Mouse (Mus musculus): ENCODE measurements around the gene Gpd2. TPM values are rescaled to one million over a fixed set of nuclear protein-coding genes. Genes with fewer than 3 reads are reported as not detected.

Gene Gpd2
- total RNA-seq, 2 experiments from 2014 or later = 155 to 233 TPM

DNA sequence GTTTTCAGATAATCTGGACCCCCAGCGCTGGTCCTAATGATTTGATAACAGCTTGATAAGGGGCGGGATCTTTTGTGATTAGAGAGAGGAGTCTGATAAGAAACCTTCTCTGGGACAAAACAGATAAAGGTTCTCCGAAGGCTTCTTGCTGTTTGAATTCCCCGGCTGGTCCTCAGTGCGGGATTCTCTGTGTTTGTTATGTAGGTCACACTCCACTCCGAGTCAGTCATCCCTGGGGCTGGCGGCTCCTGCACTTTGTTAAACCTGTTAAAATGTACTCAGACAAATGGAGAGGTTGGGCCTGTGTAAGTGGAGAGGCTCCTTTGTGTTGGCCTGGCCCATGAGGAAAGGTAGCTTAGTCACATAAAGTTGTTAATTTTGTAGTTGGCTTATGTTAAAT, 91.9 kb downstream of the Gpd2 start:
- DNase-seq = no peak
- TF ChIP-seq CTCF (IDR thresholded peaks at IDR 0.05) = no peak
- H3K27ac ChIP-seq = no peak overlapping the region
- intact Hi-C loops (cut with DNase I) = no loop called here
- H3K4me3 ChIP-seq = no peak overlapping the region

DNA sequence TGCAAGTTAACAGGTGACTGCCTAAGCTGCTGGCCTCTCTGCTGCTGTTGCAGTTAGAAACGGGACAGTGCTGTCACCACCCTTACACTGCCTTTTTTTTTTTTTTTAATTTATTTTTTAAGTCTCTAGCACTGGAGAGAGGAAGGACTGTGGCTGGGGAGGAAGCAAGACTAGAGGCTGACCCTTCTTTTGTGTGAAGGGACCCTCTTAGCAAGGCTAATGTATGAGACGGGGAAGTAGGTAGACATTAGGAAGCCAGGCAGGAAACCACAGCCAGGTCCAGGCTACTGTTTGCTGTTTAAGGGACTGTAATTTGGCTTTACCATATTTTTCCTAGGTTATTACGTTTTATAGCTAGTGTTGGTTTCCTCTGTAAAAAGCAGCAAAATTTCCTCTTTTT, 93.4 kb downstream of the Gpd2 start:
- intact Hi-C loops (cut with DNase I) = no loop called here
- no peak for TF ChIP-seq CTCF (IDR thresholded peaks at IDR 0.05)
- Histone ChIP-seq H3K27ac (no peak overlapping the region), H3K4me3 (no peak overlapping the region)
- no peak for DNase-seq

DNA sequence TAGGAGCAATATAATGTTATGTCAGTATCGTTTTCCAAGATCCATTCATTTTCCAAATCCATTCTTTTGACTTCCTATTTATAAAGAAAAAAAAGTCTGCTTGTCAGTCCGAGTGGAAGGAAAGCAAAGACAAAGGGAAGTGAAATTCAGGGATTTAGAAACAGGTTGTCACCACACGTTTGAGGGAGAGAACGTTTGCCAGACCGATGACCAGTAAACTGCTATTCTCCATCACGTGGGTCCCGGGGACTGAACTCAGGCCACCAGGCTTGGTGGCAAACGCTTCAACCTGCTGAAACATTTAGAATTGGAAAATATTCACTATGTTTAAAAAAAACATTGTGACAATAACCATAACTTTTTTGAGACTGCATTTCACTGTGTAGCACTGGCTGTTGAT, 93.8 kb downstream of the Gpd2 start:
- Histone ChIP-seq H3K27ac (no peak overlapping the region), H3K4me3 (no peak overlapping the region)
- DNase-seq = no peak
- TF ChIP-seq CTCF (IDR thresholded peaks at IDR 0.05) = no peak
- intact Hi-C loops (cut with DNase I) = no loop called here

DNA sequence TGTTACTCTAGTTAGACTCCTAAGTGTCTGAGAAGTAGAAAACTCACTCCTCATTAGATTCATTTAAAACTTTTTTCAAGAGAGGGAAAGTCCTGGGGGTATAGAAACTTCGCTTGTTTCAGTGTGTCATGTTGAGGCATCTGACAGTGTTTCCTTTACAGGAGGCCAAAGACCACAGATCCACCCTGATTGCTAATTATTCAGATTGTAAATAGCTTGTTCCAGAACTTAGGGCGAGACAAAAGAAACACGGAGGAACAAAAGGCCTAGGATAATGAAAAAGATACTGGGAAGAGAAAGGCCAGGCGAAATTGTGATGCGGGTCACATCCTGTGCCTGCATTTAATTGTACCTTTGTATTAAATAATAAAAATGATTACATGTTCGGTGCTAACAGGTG, 96.0 kb downstream of the Gpd2 start:
- intact Hi-C loops (cut with DNase I) = no loop called here
- DNase-seq = no peak
- TF ChIP-seq CTCF (IDR thresholded peaks at IDR 0.05) = no peak
- Histone ChIP-seq H3K27ac (no peak overlapping the region), H3K4me3 (no peak overlapping the region)

DNA sequence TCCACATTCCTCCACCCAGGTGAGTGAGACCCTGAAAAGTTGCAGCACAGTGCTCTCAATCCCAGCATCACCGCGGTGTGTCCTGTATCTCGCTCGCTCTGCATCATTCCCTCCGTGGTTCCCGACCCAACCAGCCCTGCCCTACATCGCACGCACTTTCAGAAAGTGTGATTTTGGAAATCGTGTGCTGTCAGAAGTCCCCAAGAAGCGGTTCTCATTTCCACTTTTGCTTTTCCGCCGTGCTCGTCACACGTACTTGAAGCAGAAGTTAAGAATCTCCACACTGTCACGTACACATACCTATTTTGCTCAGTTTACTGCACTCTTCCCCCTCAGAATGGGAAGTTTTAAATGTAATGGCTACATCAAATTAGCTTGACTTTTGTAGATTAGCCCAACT, 98.0 kb downstream of the Gpd2 start:
- TF ChIP-seq CTCF (IDR thresholded peaks at IDR 0.05) = no peak
- Histone ChIP-seq H3K27ac (no peak overlapping the region), H3K4me3 (no peak overlapping the region)
- intact Hi-C loops (cut with DNase I) = no loop called here
- DNase-seq = no peak

DNA sequence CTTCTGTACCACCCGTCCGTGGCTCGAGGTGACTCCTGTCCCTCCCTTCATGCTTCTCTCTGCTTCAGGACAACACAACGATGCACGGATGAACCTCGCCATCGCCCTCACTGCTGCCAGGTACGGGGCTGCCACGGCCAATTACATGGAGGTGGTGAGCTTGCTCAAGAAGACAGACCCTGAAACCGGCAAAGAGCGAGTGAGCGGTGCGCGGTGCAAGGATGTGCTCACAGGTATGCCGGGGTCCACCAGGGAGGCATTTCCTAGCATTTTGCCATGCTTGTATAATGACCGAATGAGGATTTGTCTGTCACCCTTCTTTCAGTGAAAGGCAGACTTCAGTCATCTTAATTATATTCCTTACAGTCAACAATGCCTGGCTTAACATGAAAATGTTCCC, 101.3 kb downstream of the Gpd2 start:
- no peak for TF ChIP-seq CTCF (IDR thresholded peaks at IDR 0.05)
- Histone ChIP-seq H3K27ac (no peak overlapping the region), H3K4me3 (no peak overlapping the region)
- DNase-seq = no peak
- intact Hi-C loops (cut with DNase I) = no loop called here

DNA sequence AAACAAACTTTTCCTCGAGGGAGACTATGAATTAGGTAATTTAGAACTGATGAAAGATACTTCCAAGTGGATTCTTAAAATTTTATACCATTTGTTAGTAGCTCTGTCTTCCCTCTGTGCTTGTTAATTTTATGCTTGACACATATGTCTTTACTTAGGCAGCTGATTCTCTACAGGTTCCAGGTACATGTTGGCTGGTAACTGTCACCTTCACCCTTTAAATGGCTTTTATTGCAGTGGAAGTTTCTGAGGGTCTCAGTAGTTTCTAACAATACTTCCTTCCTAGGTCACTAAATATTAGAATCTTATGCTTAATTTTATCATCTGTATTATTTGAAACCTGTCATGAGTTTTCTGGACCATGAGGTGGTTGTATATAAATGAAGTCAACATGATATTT, 105.5 kb downstream of the Gpd2 start:
- H3K4me3 ChIP-seq = no peak overlapping the region
- DNase-seq = no peak
- H3K27ac ChIP-seq = no peak overlapping the region
- TF ChIP-seq CTCF (IDR thresholded peaks at IDR 0.05) = no peak
- intact Hi-C loops (cut with DNase I) = no loop called here

DNA sequence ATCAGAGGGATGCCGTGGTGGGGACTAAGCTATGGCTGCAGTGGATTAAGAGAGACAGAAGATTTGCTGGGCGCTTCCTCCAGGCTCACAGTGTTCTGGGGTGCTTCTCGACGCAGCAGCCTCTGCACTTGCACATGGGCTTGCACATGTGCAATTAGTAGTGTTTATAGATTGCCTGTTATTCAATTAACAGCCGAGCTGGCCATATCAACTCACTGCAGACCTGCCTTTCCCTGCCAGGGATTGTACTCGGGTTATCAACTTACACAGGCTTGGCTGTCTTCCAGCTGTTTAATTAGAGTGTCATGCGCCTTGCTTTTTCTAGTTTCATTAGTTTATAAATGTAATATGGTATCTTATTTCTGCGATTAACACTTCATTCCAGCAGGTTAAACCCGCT, 113.2 kb downstream of the Gpd2 start:
- intact Hi-C loops (cut with DNase I) = loop anchor here (10.0 kb wide), 1 partner anchor 106 kb away; no protein-coding TSS in a partner anchor
- DNase-seq = no peak
- no peak overlapping the region for H3K4me3 ChIP-seq
- 0 out of 2 replicates have a peak overlapping the region, but pooled peaks have one; percentile 2 for H3K27ac ChIP-seq
- no peak for TF ChIP-seq CTCF (IDR thresholded peaks at IDR 0.05)

DNA sequence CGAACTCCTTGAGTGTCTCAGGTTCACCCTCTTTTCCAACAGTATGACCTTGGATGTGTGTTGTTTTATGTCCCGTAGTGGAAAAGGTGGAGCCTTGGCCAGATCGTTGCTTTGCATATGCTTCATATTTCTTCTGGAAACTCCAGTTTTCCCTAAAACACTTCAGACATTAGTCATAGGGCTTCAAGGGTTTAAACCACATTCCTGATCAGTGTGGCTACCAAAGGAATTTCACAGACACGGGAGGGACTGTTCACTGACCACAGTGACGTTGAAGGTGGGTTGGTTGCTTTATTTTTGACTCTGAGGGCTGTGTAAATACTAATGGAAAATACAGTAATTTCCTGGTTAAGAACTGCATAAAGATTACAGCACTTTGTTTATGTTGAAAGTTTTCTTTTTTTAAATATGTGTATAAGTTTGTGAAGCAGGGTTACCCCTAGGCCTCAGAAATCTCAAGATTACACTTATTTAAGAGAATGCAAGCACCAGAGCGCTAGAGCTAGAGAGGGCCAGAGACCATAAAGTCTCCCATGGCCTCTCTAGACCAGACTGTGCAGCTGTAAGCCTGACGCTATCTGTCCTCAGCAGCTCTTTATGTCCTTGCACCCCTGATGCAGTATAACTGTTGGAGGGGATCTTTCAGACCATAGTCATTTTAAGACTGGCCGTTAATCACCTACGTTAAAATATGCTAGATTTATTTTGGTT, 116.4 kb downstream of the Gpd2 start:
- H3K4me3 ChIP-seq = no peak overlapping the region
- intact Hi-C loops (cut with DNase I) = loop anchor here (10.0 kb wide), 1 partner anchor 109 kb away; no protein-coding TSS in a partner anchor
- no peak for TF ChIP-seq CTCF (IDR thresholded peaks at IDR 0.05)
- no peak overlapping the region for H3K27ac ChIP-seq
- DNase-seq = no peak

DNA sequence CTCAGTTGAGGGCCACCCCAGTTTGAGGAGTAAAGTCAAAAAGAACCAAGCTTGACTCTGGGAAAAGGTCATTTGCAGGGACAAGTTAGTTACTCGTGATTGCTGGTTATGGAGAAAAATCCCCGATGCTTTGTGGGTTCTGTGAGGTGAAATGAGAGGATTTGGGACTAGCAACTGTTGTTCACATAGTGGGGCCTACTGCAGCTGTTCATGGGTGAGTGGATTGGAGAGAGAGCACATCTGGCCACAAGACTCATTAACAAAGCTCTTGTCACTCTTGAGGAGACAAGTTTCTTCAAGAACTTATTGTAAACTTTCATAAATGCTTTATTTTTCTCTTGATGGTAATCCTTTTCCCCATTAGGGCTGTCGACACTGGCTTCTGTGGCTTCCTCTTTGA, 117.4 kb downstream of the Gpd2 start:
- DNase-seq = no peak
- H3K27ac ChIP-seq = no peak overlapping the region
- no peak overlapping the region for H3K4me3 ChIP-seq
- intact Hi-C loops (cut with DNase I) = loop anchor here (10.0 kb wide), 1 partner anchor 110 kb away; no protein-coding TSS in a partner anchor
- TF ChIP-seq CTCF (IDR thresholded peaks at IDR 0.05) = no peak

DNA sequence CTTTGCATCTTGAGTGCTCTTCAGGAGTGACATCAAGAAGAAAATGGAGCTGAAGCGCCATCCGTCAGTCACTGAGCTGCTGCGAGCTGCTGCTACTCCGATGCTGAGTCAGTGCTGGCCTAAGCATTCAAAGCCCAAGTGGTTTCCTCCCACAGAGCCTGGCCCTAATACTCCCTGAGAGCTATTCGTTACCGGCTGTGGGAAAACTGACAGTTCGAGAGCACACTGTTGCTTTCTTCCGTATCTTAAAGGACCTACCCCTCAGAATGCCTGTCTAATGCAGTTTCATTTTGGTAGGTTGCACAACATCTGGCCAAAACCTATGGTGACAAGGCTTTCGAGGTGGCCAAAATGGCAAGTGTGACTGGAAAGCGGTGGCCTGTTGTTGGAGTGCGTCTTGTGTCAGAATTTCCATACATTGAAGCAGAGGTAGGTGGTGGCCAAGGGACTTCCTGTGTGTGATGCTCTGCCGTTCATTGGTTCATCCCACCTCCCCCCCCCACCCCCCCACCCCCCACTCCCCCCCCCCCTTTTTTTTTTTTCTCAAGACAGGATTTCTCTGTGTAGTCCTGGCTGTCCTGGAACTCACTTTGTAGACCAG, 118.9 kb downstream of the Gpd2 start:
- no peak overlapping the region for H3K4me3 ChIP-seq
- intact Hi-C loops (cut with DNase I) = loop anchor here (10.0 kb wide), 1 partner anchor 112 kb away; no protein-coding TSS in a partner anchor
- no peak overlapping the region for H3K27ac ChIP-seq
- no peak for DNase-seq
- TF ChIP-seq CTCF (IDR thresholded peaks at IDR 0.05) = no peak

DNA sequence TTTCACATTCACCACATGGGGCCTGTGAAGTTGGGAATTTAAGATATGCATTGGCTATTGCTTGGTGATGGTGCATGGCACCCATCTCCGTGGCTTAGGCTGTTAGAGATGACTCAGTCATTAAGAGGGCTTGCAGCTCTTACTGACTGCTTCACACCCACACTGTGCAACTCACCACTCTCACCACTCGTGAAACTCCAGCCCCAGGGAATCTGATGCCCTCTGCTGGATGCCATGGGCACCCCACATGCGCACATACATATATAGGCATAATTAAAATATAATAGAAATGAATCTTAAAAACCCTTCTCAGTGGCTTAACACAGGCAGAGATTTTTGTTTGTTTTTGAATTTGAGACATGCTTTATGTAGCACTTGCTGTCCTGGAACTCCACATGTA, 125.1 kb downstream of the Gpd2 start:
- intact Hi-C loops (cut with DNase I) = loop anchor here (5.0 kb wide), 1 partner anchor 245 kb away; no protein-coding TSS in a partner anchor
- Histone ChIP-seq H3K27ac (no peak overlapping the region), H3K4me3 (no peak overlapping the region)
- DNase-seq = peak; percentile 43
- peak; percentile 59 for TF ChIP-seq CTCF (IDR thresholded peaks at IDR 0.05)

DNA sequence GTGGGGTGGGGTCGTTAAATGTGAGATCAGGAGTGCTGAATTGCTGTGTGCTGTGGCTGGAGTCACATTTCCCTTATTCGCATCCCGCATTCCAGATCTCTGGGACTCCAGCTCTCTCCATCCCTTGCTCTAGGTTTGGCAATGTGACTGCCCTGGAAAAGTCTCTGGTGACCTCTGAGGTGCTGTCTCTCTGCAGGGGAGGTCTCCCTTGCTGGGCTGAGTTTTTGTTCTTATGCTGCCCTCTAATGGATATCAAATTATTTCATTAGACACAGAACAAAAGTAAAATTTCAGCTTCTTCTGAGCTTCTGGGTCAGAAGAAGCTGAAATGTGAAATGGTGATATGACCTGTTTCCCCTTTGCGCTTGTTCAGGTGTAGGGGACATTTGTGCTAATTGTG, 137.2 kb downstream of the Gpd2 start:
- intact Hi-C loops (cut with DNase I) = no loop called here
- no peak overlapping the region for H3K4me3 ChIP-seq
- H3K27ac ChIP-seq = no peak overlapping the region
- DNase-seq = no peak
- TF ChIP-seq CTCF (IDR thresholded peaks at IDR 0.05) = peak; percentile 46
